Mouse (Mus musculus): Measurements from ENCODE around the gene Abcb5.

- TF ChIP-seq CTCF (IDR thresholded peaks at IDR 0.05) (no peak), EP300 (IDR thresholded peaks at IDR 0.05; ENCODE audit: insufficient read depth, low read depth, low read length) (no peak), POLR2A (IDR thresholded peaks at IDR 0.05; ENCODE audit: insufficient read depth, low read depth, low read length) (no peak)
These were observed 18.6 kb upstream of the Abcb5 start for GRCm38 (mm10) chr12:118984852-118985251.
